Mouse (Mus musculus): ENCODE data around the gene Cic. TPM values are rescaled to one million over a fixed set of nuclear protein-coding genes. Genes with fewer than 3 reads are reported as not detected.

The Cic gene
- polyA plus RNA-seq, 1 experiment from 2014 or later, result 53.2 TPM

- Histone ChIP-seq H3K4me2 (replicated peaks) (no peak overlapping the region), H3K9me3 (no peaks in the 10 kb centered on the region), H3K9ac (replicated peaks) (no peak overlapping the region), H3K27me3 (no peaks in the 10 kb centered on the region), H3K36me3 (peaks cover 59% of the 10 kb centered on the region), H3K27ac (replicated peaks) (no peak overlapping the region), H3K4me3 (no peak overlapping the region), H3K4me1 (peaks cover 20% of the 10 kb centered on the region)
- WGBS, result 87% methylated on average over 2 of the region's 2 CpGs
- no peak for ATAC-seq (replicated peaks)
These were observed 34.4 kb upstream of the Cic start for GRCm38 (mm10) chr7:25233061-25233460.

- no peak overlapping the region for H3K4me3 ChIP-seq
- H3K27me3 ChIP-seq, result no peaks in the 10 kb centered on the region
- H3K36me3 ChIP-seq, result peaks cover 35% of the 10 kb centered on the region
- no peak for ATAC-seq (replicated peaks)
- H3K4me1 ChIP-seq, result peaks cover 35% of the 10 kb centered on the region
- no peak overlapping the region for H3K4me2 ChIP-seq (replicated peaks)
- WGBS, result 88% methylated on average over 5 of the region's 5 CpGs
- H3K27ac ChIP-seq (replicated peaks), result no peak overlapping the region
- no peaks in the 10 kb centered on the region for H3K9me3 ChIP-seq
- peak overlapping the region; percentile 99 for H3K9ac ChIP-seq (replicated peaks)
These were observed 32.0 kb upstream of the Cic start for GRCm38 (mm10) chr7:25235526-25235925.

GRCm38 (mm10) chr7:25237249-25238014 is 30.1 kb upstream of the Cic start, which contains the start of gene Gsk3a:
Gene Gsk3a (minus strand): TSS chr7:25237851.
- Histone ChIP-seq H3K4me3 (peak within 1 kb of the TSS; percentile 92), H3K9ac (replicated peaks) (peak within 1 kb of the TSS; percentile 99), H3K27me3 (no peaks in the 10 kb centered on the region), H3K4me1 (peaks cover 35% of the 10 kb centered on the region), H3K36me3 (peaks cover 17% of the 10 kb centered on the region), H3K27ac (replicated peaks) (peak within 1 kb of the TSS; percentile 88), H3K9me3 (no peaks in the 10 kb centered on the region), H3K4me2 (replicated peaks) (peak within 1 kb of the TSS; percentile 77)
- ATAC-seq (replicated peaks), result peak; percentile 88
- whole genome bisulfite sequencing, result under 1% methylated on average over 59 of the region's 76 CpGs

GRCm38 (mm10) chr7:25238015-25238706 is 29.3 kb upstream of the Cic start:
- Histone ChIP-seq H3K9me3 (no peaks in the 10 kb centered on the region), H3K36me3 (peaks cover 9% of the 10 kb centered on the region), H3K4me1 (peaks cover 35% of the 10 kb centered on the region), H3K4me3 (peak overlapping the region; percentile 92), H3K27me3 (no peaks in the 10 kb centered on the region), H3K9ac (replicated peaks) (peak overlapping the region; percentile 99), H3K4me2 (replicated peaks) (peak overlapping the region; percentile 77), H3K27ac (replicated peaks) (peak overlapping the region; percentile 88)
- WGBS, result under 1% methylated on average over 23 of the region's 23 CpGs
- peak; percentile 90 for ATAC-seq (replicated peaks)

GRCm38 (mm10) chr7:25238829-25239623 is 28.5 kb upstream of the Cic start:
- peak overlapping the region; percentile 92 for H3K4me3 ChIP-seq
- peaks cover 35% of the 10 kb centered on the region for H3K4me1 ChIP-seq
- ATAC-seq (replicated peaks), result peak; percentile 62
- peak overlapping the region; percentile 88 for H3K27ac ChIP-seq (replicated peaks)
- no peaks in the 10 kb centered on the region for H3K9me3 ChIP-seq
- no peaks in the 10 kb centered on the region for H3K27me3 ChIP-seq
- peak overlapping the region; percentile 77 for H3K4me2 ChIP-seq (replicated peaks)
- H3K9ac ChIP-seq (replicated peaks), result peak overlapping the region; percentile 47
- WGBS, result 5% methylated on average over 30 of the region's 30 CpGs
- peaks cover 4% of the 10 kb centered on the region; the same call in 1 of the 2 replicates for H3K36me3 ChIP-seq

- 0 out of 2 replicates have a peak overlapping the region, but pooled peaks have one; percentile 4 for H3K27ac ChIP-seq (replicated peaks)
- no peak overlapping the region for H3K9ac ChIP-seq (replicated peaks)
- WGBS, result 69% methylated on average over 7 of the region's 7 CpGs
These were observed 26.9 kb upstream of the Cic start for GRCm38 (mm10) chr7:25240631-25241030.

GRCm38 (mm10) chr7:25241062-25241461 is 26.4 kb upstream of the Cic start:
- H3K4me3 ChIP-seq, result no peak overlapping the region
- H3K36me3 ChIP-seq, result no peaks in the 10 kb centered on the region
- 30% methylated on average over 2 of the region's 2 CpGs for WGBS
- no peaks in the 10 kb centered on the region for H3K27me3 ChIP-seq
- no peak overlapping the region for H3K9ac ChIP-seq (replicated peaks)
- no peak overlapping the region for H3K4me2 ChIP-seq (replicated peaks)
- H3K4me1 ChIP-seq, result peaks cover 33% of the 10 kb centered on the region
- no peaks in the 10 kb centered on the region for H3K9me3 ChIP-seq
- peak overlapping the region; percentile 4; the same call in 1 of the 2 replicates for H3K27ac ChIP-seq (replicated peaks)
- ATAC-seq (replicated peaks), result no peak

More at GRCm38 (mm10) chr7:25240631-25241030, 26.9 kb upstream of the Cic start:
- ATAC-seq (replicated peaks), result no peak
- Histone ChIP-seq H3K4me2 (replicated peaks) (no peak overlapping the region), H3K27me3 (no peaks in the 10 kb centered on the region), H3K4me3 (no peak overlapping the region), H3K4me1 (peaks cover 33% of the 10 kb centered on the region), H3K36me3 (no peaks in the 10 kb centered on the region), H3K9me3 (no peaks in the 10 kb centered on the region)

GRCm38 (mm10) chr7:25243361-25243760 is 24.1 kb upstream of the Cic start:
- Histone ChIP-seq H3K36me3 (no peaks in the 10 kb centered on the region), H3K4me3 (no peak overlapping the region), H3K9ac (replicated peaks) (no peak overlapping the region), H3K4me1 (peaks cover 46% of the 10 kb centered on the region), H3K27ac (replicated peaks) (no peak overlapping the region), H3K9me3 (no peaks in the 10 kb centered on the region), H3K4me2 (replicated peaks) (no peak overlapping the region), H3K27me3 (no peaks in the 10 kb centered on the region)
- no peak for ATAC-seq (replicated peaks)
- WGBS, result 93% methylated on average over 4 of the region's 4 CpGs

GRCm38 (mm10) chr7:25244562-25245369 is 22.7 kb upstream of the Cic start:
- 86% methylated on average over 30 of the region's 30 CpGs for WGBS
- H3K9ac ChIP-seq (replicated peaks), result no peak overlapping the region

GRCm38 (mm10) chr7:25246079-25246758 is 21.3 kb upstream of the Cic start:
- Histone ChIP-seq H3K27ac (replicated peaks) (peak overlapping the region; percentile 96), H3K4me2 (replicated peaks) (peak overlapping the region; percentile 95), H3K9ac (replicated peaks) (peak overlapping the region; percentile 60), H3K4me3 (peak overlapping the region; percentile 73), H3K9me3 (no peaks in the 10 kb centered on the region), H3K36me3 (no peaks in the 10 kb centered on the region), H3K27me3 (no peaks in the 10 kb centered on the region), H3K4me1 (peaks cover 44% of the 10 kb centered on the region)
- no peak for ATAC-seq (replicated peaks)
- 50% methylated on average over 20 of the region's 20 CpGs for WGBS

More at GRCm38 (mm10) chr7:25244562-25245369, 22.7 kb upstream of the Cic start:
- no peaks in the 10 kb centered on the region for H3K27me3 ChIP-seq
- H3K4me1 ChIP-seq, result peaks cover 40% of the 10 kb centered on the region
- ATAC-seq (replicated peaks), result no peak
- no peak overlapping the region for H3K4me2 ChIP-seq (replicated peaks)
- H3K9me3 ChIP-seq, result no peaks in the 10 kb centered on the region
- no peak overlapping the region for H3K4me3 ChIP-seq
- H3K36me3 ChIP-seq, result no peaks in the 10 kb centered on the region
- no peak overlapping the region for H3K27ac ChIP-seq (replicated peaks)

- no peaks in the 10 kb centered on the region for H3K27me3 ChIP-seq
- peak overlapping the region; percentile 60 for H3K9ac ChIP-seq (replicated peaks)
- peaks cover 50% of the 10 kb centered on the region for H3K4me1 ChIP-seq
- no peak for ATAC-seq (replicated peaks)
- H3K27ac ChIP-seq (replicated peaks), result peak overlapping the region; percentile 96
- H3K4me3 ChIP-seq, result peak overlapping the region; percentile 73
- H3K36me3 ChIP-seq, result no peaks in the 10 kb centered on the region
- no peaks in the 10 kb centered on the region for H3K9me3 ChIP-seq
- H3K4me2 ChIP-seq (replicated peaks), result peak overlapping the region; percentile 95
- WGBS, result 33% methylated on average over 4 of the region's 4 CpGs
These were observed 20.8 kb upstream of the Cic start for GRCm38 (mm10) chr7:25246759-25247137.

All from forebrain, embryonic 15.5 days (tissue).